Mouse (Mus musculus) neural tube, embryonic 13.5 days (tissue): Measurements from ENCODE around the gene Clic1. TPM values are rescaled to one million over a fixed set of nuclear protein-coding genes. Genes with fewer than 3 reads are reported as not detected.

Experiments used
- ATAC-seq: fragments of 200-750 bp; cut with Nextera tagmentation; 2 replicates; pipeline ENCODE4 v1.8.0; 2017; ENCODE audit warnings: low read depth, mild to moderate bottlenecking, moderate TSS enrichment, moderate library complexity
- H3K27ac ChIP-seq: fragments of 300-500 bp; sonication (generic); replicated peaks from 2 replicates; pipeline ENCODE4 v1.5.1; 2015; ENCODE audit warnings: moderate library complexity, mild to moderate bottlenecking, inconsistent platforms
- H3K27me3 ChIP-seq: fragments of 300-500 bp; sonication (generic); 2 replicates; pipeline ENCODE4 v1.6.1; 2015; ENCODE audit warnings: mild to moderate bottlenecking, inconsistent platforms
- H3K36me3 ChIP-seq: fragments of 300-500 bp; sonication (generic); 2 replicates; pipeline ENCODE4 v1.6.1; 2015; ENCODE audit warnings: mild to moderate bottlenecking, inconsistent platforms
- H3K4me1 ChIP-seq: fragments of 300-500 bp; sonication (generic); replicated peaks from 2 replicates; pipeline ENCODE4 v1.6.1; 2015; ENCODE audit warnings: inconsistent platforms
- H3K4me2 ChIP-seq: fragments of 300-500 bp; sonication (generic); 2 replicates; pipeline ENCODE4 v1.6.1; 2015; ENCODE audit warnings: inconsistent platforms, mild to moderate bottlenecking, moderate library complexity
- H3K4me3 ChIP-seq: fragments of 300-500 bp; sonication (generic); 2 replicates; pipeline ENCODE4 v1.5.1; 2015; ENCODE audit warnings: mild to moderate bottlenecking, inconsistent platforms
- H3K9ac ChIP-seq: fragments of 300-500 bp; sonication (generic); 2 replicates; pipeline ENCODE4 v1.6.1; 2015; ENCODE audit warnings: moderate library complexity, mild to moderate bottlenecking, inconsistent platforms
- H3K9me3 ChIP-seq: fragments of 300-500 bp; sonication (generic); 2 replicates; pipeline ENCODE4 v1.6.1; 2016; ENCODE audit warnings: inconsistent platforms
- WGBS: fragments of 180-500 bp; shearing (Covaris S2); methylation state at CpG from one replicate; pipeline ENCODE4 v1.1.7; 2015; 5-methylcytosine and 5-hydroxymethylcytosine counted together
- polyA plus RNA-seq: library from polyadenylated mRNA; unstranded; fragments of >200 nt; fragmentation: Nextera tagmentation; extraction: Ambion mirVana; gene quantifications from 2 replicates; pipeline ENCODE4 v1.2.1, GENCODE M21; 2015

The Clic1 gene
- polyA plus RNA-seq, 1 experiment from 2014 or later: 145 TPM

DNA sequence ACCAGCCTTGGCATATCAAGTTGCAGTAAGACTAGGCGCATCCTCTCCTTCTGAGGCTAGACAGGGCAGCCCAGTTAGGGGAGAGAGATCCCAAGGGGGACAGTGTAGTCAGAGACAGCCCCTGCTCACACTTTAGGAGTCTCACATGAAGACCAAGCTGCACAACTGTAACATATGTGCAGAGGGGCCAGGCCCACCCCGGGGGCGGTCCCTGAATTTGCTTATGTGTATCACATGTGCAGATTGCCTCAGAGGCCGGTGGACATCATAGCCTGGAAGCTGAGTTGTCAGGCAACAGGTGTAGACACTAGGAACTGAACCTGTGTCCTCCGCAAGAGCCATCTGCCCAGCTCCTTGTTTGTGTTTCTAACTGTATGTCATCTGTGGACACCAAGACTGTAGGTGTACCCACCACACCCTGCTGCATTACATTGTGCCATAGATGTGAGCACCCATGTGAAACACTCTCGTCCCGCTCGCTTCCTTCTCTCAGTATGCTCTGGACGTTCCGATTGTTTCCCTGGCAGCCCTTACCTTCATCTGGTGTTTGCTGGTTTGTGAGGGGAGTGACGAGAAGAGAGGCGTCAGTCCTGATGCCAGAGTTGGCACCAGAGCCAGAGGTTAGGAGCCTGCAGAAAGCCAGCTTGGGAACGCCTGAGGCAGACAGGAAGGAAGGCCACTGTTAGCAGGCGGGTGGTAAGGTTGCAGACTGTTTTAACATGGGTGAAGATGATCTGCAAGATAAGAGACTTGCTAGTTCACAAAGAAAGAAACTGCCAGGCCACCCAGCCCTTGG is 42.8 kb downstream of the Clic1 start:
- no peaks in the 10 kb centered on the region for H3K9me3 ChIP-seq
- peaks cover 18% of the 10 kb centered on the region for H3K4me1 ChIP-seq
- no peak overlapping the region for H3K9ac ChIP-seq
- no peak overlapping the region for H3K4me3 ChIP-seq
- no peak for ATAC-seq
- WGBS: 92% methylated on average over 14 of the region's 14 CpGs
- no peaks in the 10 kb centered on the region for H3K27me3 ChIP-seq
- no peak overlapping the region for H3K27ac ChIP-seq
- H3K4me2 ChIP-seq: no peak overlapping the region
- H3K36me3 ChIP-seq: peaks cover 60% of the 10 kb centered on the region

DNA sequence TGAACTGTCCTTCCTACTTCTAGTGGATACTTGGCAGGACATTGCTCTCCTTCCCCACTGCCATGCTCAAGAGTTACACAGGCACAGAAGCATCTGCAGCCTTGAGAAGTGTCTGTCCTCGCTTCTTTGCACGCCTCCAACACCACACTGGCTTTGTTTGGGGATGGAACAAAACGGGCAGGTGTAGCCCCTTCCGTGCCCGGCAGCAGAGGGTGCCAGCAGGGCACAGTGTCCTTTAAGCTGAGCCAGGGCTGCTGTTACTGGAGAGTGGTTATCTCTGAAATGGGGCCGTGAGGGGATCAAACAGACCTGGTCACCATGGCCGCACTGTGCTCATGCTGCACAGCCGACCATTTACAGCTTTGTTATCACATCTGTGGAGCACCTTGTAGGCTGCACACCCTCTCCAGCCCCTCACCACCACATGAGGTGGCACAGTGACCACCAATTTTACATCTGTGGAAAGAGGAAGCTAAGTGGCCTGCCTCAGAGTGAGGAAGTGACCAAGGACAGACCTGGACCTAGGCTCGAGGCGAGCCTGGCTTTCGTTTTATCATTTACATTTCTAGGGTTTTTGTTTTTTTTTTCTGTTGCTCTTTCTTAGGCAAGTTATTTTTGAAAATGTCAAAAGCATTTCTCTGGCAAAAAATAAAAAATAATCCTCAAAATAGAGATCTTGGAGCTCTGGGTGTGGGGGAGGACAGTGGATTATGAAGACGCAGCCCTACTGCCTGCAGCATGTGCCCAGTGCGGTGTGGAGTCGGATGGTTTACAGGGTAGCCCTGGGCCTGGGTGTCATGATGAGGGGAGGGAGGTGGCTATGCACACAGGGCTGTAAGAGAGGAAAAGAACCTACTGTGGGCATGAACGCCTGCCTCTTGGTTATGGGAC is 45.0 kb downstream of the Clic1 start:
- ATAC-seq: no peak
- no peak overlapping the region for H3K27ac ChIP-seq
- H3K4me2 ChIP-seq: no peak overlapping the region
- peaks cover 17% of the 10 kb centered on the region for H3K4me1 ChIP-seq
- H3K36me3 ChIP-seq: peaks cover 82% of the 10 kb centered on the region
- H3K27me3 ChIP-seq: no peaks in the 10 kb centered on the region
- no peaks in the 10 kb centered on the region for H3K9me3 ChIP-seq
- no peak overlapping the region for H3K4me3 ChIP-seq
- 93% methylated on average over 15 of the region's 15 CpGs for WGBS
- H3K9ac ChIP-seq: no peak overlapping the region; the same call in 1 of the 2 replicates

DNA sequence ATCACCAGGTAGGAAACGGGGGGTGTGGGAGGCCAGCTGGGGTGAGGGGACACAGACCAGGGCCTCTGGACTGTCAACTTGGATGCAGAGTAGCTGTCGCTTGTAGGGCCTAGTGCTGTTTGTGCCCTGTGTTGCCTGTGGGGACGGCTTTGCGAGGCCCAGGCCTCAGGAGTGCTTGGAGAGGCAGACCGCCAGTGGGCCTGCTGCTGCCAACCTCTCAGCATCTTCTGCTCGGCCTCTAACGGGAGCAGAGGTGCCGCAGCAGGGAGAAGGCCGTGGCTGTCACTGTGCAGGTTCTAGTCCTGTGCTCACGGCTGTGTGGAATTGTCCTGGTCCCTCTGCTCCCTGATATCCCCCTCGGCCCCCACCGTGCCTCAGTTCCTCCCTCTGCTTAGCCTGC is 46.8 kb downstream of the Clic1 start:
- Histone ChIP-seq H3K4me1 (no peaks in the 10 kb centered on the region), H3K27ac (no peak overlapping the region), H3K27me3 (no peaks in the 10 kb centered on the region), H3K4me2 (no peak overlapping the region), H3K9ac (no peak overlapping the region), H3K4me3 (no peak overlapping the region), H3K9me3 (no peaks in the 10 kb centered on the region), H3K36me3 (peaks cover 96% of the 10 kb centered on the region)
- ATAC-seq: no peak
- 86% methylated on average over 12 of the region's 12 CpGs for WGBS

DNA sequence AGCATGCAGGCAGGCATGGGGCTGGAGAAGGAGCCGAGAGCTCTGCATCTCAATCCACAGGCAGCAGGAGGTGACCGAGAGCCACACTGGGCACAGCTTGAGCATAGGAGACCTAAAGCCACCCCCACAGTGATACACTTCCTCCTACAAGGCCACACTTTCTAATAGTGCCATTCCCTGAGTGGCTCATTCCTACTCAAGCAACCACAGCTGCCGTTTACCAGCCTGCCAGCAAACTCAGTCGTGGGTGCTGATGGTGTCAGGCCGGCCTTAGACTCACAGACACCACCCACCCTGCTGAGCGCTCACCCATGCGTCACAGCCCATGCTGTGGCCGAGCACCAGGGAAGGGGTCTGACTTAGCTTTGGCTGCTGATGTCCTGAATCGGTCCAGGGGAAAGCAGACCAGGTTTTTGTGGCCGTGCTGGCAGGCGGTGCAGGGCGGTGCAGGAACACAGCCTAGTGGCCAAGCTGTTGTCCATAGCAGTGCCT is 47.4 kb downstream of the Clic1 start:
- Histone ChIP-seq H3K27me3 (no peaks in the 10 kb centered on the region), H3K4me2 (no peak overlapping the region), H3K4me1 (no peaks in the 10 kb centered on the region), H3K9me3 (no peaks in the 10 kb centered on the region), H3K9ac (no peak overlapping the region), H3K36me3 (peaks cover 99% of the 10 kb centered on the region), H3K4me3 (no peak overlapping the region), H3K27ac (no peak overlapping the region)
- ATAC-seq: no peak
- WGBS: 87% methylated on average over 12 of the region's 12 CpGs

DNA sequence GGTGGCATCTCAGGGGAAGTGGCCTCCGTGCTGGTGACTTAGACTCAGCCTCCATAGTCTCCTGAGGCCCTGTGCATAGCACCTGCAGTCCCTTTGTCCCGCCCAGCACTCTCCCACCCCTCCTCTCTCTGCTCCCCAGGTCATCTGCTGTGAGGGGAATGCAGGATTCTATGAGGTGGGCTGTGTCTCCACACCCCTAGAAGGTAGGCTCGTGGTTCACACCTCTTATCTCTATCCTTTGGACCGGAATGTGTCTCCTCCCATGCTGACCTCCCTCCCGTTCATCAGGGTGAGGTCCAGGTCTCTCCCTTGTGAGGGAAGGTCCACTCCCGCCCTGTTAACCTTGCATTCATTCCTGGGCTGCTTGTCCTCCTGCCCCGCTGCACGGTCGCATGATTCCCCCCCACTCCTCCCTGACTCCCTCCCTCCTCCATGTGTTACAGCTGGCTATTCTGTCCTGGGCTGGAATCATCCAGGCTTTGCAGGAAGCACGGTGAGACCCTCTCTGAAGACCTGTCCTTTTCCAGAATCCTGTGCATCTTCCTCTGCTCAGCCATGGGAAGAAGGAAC is 50.5 kb downstream of the Clic1 start:
- Histone ChIP-seq H3K9me3 (no peaks in the 10 kb centered on the region), H3K4me1 (no peaks in the 10 kb centered on the region), H3K27me3 (no peaks in the 10 kb centered on the region), H3K4me3 (no peak overlapping the region), H3K4me2 (no peak overlapping the region), H3K36me3 (peaks cover 91% of the 10 kb centered on the region), H3K9ac (no peak overlapping the region), H3K27ac (no peak overlapping the region)
- WGBS: 79% methylated on average over 10 of the region's 10 CpGs
- no peak for ATAC-seq

DNA sequence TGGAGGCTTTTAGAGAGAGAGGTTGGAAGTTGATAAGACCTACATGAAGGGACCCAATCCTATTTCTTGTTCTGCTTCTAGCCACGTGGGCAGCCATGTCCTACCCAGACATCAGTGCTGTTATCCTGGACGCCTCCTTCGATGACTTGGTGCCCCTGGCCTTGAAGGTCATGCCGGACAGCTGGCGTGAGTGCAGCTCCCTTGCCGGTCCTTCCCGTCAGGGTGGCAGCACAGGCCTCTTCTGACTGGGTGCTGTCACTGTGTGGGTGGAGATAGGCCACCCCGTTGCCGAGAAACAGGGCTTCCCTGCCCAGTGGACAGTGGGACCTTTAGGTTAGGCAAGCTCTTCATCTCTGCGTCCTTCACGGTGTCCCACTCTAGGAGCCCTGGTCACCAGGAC is 51.4 kb downstream of the Clic1 start:
- H3K9me3 ChIP-seq: no peaks in the 10 kb centered on the region
- no peak overlapping the region for H3K4me3 ChIP-seq
- no peak for ATAC-seq
- no peak overlapping the region for H3K9ac ChIP-seq
- H3K27ac ChIP-seq: no peak overlapping the region
- WGBS: 95% methylated on average over 11 of the region's 11 CpGs
- peaks cover 7% of the 10 kb centered on the region; the same call in 1 of the 2 replicates for H3K4me1 ChIP-seq
- peaks cover 84% of the 10 kb centered on the region for H3K36me3 ChIP-seq
- no peak overlapping the region for H3K4me2 ChIP-seq
- no peaks in the 10 kb centered on the region for H3K27me3 ChIP-seq

DNA sequence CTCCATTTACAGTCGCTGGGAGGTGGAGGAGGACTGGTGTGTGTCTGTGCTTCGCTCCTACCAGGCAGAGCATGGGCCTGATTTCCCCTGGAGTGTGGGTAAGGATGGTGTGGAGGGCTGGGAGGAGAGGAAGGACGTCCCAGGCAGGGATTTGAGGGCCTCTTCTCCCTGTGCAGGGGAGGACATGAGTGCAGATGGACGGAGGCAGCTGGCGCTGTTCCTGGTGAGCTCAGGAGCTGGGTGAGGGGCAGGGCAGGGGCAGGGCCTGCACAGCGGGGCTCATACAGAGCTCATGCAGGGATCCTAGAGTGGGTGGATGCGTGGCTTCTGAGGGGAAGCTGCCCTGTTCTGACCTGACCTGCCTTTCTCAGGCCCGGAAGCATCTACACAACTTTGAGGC is 52.5 kb downstream of the Clic1 start:
- no peaks in the 10 kb centered on the region for H3K27me3 ChIP-seq
- no peak overlapping the region for H3K9ac ChIP-seq
- no peak overlapping the region for H3K4me2 ChIP-seq
- WGBS: 79% methylated on average over 8 of the region's 8 CpGs
- no peak overlapping the region for H3K27ac ChIP-seq
- ATAC-seq: no peak
- H3K4me1 ChIP-seq: peaks cover 8% of the 10 kb centered on the region; the same call in 1 of the 2 replicates
- no peak overlapping the region for H3K4me3 ChIP-seq
- H3K36me3 ChIP-seq: peaks cover 72% of the 10 kb centered on the region
- no peaks in the 10 kb centered on the region for H3K9me3 ChIP-seq

DNA sequence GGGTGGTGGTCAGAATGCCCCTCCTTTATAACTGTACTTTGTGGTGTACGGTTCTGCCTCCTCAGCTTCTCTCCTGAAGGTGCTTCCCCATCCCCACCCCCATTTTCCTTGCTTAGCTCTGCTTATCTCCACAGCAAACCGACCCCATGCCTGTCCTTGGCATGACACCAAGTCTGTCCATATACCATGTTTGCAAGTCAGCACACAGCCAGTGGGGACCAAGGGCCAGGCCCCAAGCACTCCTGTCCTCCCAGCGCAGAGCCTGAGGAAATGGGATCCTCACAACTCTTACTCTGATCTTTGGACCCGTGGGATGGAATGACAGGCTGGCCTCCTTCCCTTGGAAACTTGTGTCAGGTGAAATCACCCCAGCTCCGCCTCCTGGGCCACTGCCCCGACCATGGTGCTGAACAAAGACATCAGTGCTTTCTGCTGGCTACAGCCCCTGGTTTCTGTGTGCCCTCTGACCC is 53.5 kb downstream of the Clic1 start:
- Histone ChIP-seq H3K4me2 (no peak overlapping the region), H3K36me3 (peaks cover 63% of the 10 kb centered on the region), H3K4me1 (peaks cover 8% of the 10 kb centered on the region; the same call in 1 of the 2 replicates), H3K9ac (no peak overlapping the region), H3K4me3 (no peak overlapping the region), H3K27me3 (no peaks in the 10 kb centered on the region), H3K9me3 (no peaks in the 10 kb centered on the region), H3K27ac (no peak overlapping the region)
- no peak for ATAC-seq
- 76% methylated on average over 6 of the region's 6 CpGs for WGBS

DNA sequence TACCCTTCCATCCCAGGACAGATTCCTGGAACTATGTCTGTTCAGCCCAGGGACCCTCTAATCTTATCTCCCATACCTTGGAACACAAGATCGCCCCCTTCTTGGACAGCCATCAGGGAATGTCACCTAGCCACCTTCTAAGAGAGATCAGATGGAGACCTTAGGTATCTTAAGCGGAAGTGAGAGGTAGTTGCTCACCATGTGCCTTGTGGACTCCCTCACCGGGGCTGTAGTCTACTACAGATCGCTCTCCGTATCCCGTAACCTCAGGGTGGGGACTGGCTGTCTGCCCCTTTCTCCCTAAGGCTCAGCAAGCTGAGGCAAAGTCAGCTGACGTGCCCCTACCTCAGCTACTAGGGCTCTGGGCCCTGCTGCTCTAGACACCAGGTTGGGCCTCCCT is 54.3 kb downstream of the Clic1 start:
- Histone ChIP-seq H3K4me3 (no peak overlapping the region), H3K27ac (no peak overlapping the region), H3K4me2 (no peak overlapping the region), H3K27me3 (no peaks in the 10 kb centered on the region), H3K9ac (no peak overlapping the region), H3K9me3 (no peaks in the 10 kb centered on the region), H3K36me3 (peaks cover 54% of the 10 kb centered on the region), H3K4me1 (peaks cover 8% of the 10 kb centered on the region; the same call in 1 of the 2 replicates)
- WGBS: 90% methylated on average over 7 of the region's 7 CpGs
- ATAC-seq: no peak

DNA sequence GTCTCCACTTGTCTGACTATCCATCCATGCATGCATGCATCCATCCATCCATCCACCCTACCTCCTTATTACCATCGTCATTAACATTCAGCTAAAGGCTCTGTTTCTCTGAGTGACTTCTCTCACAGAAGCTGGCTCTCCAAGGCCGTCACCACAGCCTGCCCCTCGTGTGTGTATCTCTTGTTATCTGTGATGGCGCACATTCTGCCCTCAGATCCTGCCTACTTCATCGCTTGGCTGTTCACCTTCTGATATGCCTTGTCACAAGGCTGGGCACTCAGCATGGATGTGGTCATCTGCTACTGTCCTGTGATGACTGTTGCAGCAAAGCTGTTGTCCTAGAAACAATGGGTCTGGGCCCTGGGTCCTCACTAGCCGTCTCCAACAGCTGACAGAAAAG is 55.0 kb downstream of the Clic1 start:
- Histone ChIP-seq H3K27me3 (no peaks in the 10 kb centered on the region), H3K4me2 (no peak overlapping the region), H3K4me1 (peaks cover 8% of the 10 kb centered on the region; the same call in 1 of the 2 replicates), H3K9ac (0 out of 2 replicates have a peak overlapping the region, but pooled peaks have one; percentile 22), H3K36me3 (peaks cover 48% of the 10 kb centered on the region), H3K4me3 (no peak overlapping the region), H3K9me3 (no peaks in the 10 kb centered on the region), H3K27ac (no peak overlapping the region)
- ATAC-seq: no peak
- 77% methylated on average over 6 of the region's 6 CpGs for WGBS

DNA sequence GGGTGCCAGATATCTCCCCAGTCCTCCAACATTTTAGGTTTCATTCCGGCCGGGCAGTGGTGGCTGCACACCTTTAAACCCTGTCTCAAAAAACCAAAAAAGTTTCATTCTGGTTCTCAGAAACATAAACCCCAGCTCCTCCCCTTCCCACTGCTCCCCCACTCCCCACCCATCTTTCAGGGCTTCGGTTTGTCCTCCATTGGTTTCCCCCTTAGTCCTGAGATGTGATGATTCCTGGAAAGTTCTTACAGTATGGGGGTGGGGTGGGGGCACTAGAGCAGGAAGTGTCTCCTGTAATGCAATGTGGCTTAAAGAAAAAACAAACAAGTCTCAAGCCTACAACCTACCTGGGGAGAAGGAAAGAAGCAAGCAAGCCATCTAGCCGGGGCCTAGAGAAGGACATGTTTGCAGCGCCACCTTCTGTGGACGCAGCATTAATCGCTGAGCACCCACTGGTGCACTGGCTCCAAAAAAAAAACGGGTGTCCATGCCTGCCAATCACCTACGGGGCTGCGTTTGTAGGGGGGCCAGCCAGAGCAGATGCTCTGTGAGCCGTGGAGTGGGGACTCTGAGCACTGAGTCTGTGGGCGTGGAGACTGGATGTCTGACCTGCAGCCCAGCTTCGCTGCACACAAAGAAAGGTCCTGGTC is 56.1 kb downstream of the Clic1 start:
- Histone ChIP-seq H3K9ac (peak overlapping the region; percentile 52; the same call in 1 of the 2 replicates), H3K4me1 (peaks cover 8% of the 10 kb centered on the region; the same call in 1 of the 2 replicates), H3K4me2 (peak overlapping the region; percentile 35), H3K4me3 (no peak overlapping the region), H3K27ac (no peak overlapping the region), H3K27me3 (no peaks in the 10 kb centered on the region), H3K36me3 (peaks cover 36% of the 10 kb centered on the region), H3K9me3 (no peaks in the 10 kb centered on the region)
- no peak for ATAC-seq
- WGBS: 31% methylated on average over 13 of the region's 13 CpGs
